Comparison of ENCODE assay signal across 9 mouse cellular contexts in genomic region chr3:130617439-130617898, GRCm38 (mm10). TPM values are rescaled to one million over a fixed set of nuclear protein-coding genes. Genes with fewer than 3 reads are reported as not detected.
DNase-seq lines count a peak whose midpoint lies in the region; ATAC-seq lines count a peak whose summit lies in the region.
"Had no signal": no experiment of that assay in that cellular context is flagged by ENCODE, and none has a peak within 500 bp of the region (broad histone marks: within the 10 kb centered on the region; RNA-seq: fewer than 3 reads in every experiment).

Gene Etnppl, plus strand, starts transcription at chr3:130617448.

- H3K4me1 ChIP-seq in heart, embryonic 13.5 days = peaks cover 7% of the 10 kb centered on the region
- no peaks in the 10 kb centered on the region for H3K4me1 ChIP-seq in intestine, embryonic 14.5 days (replicated peaks; ENCODE audit: control insufficient read depth, insufficient read depth, low read length)
- no peaks in the 10 kb centered on the region for H3K4me1 ChIP-seq in liver, embryonic 16.5 days (ENCODE audit: control insufficient read depth, low read depth, low read length)

- 2% methylated on average over 10 of the region's 10 CpGs for WGBS in heart, embryonic 13.5 days
- WGBS in intestine, embryonic 14.5 days = 2% methylated on average over 10 of the region's 10 CpGs
- WGBS in liver, embryonic 16.5 days (ENCODE audit: insufficient replicate concordance) = 8% methylated on average over 10 of the region's 10 CpGs

- peak within 1 kb of the TSS; percentile 72 for H3K4me2 ChIP-seq in heart, embryonic 13.5 days
- peak within 1 kb of the TSS; percentile 45 for H3K4me2 ChIP-seq in intestine, embryonic 14.5 days (ENCODE audit: low read length)
- H3K4me2 ChIP-seq in liver, embryonic 16.5 days (ENCODE audit: low read depth, low read length) = peak within 1 kb of the TSS; percentile 18

- no peak within 1 kb of the TSS for H3K27ac ChIP-seq in heart, embryonic 13.5 days (replicated peaks)
- H3K27ac ChIP-seq in intestine, embryonic 14.5 days (ENCODE audit: low read depth) = no peak within 1 kb of the TSS
- H3K27ac ChIP-seq in liver, embryonic 16.5 days (ENCODE audit: low read length) = no peak within 1 kb of the TSS

- no peaks in the 10 kb centered on the region for H3K36me3 ChIP-seq in heart, embryonic 13.5 days
- H3K36me3 ChIP-seq in intestine, embryonic 14.5 days (ENCODE audit: control insufficient read depth, insufficient read depth, low read length) = no peaks in the 10 kb centered on the region
- H3K36me3 ChIP-seq in liver, embryonic 16.5 days (ENCODE audit: control insufficient read depth, insufficient read depth) = no peaks in the 10 kb centered on the region
- H3K36me3 ChIP-seq: G1E had no signal

- no peak; the same call in 1 of the 2 replicates for ATAC-seq in heart, embryonic 13.5 days (ENCODE audit: extremely low read depth, insufficient number of reproducible peaks, low FRiP score, low TSS enrichment)
- no peak for ATAC-seq in intestine, embryonic 14.5 days (replicated peaks; ENCODE audit: low FRiP score, low TSS enrichment, low read depth)
- peak; percentile 54; the same call in 1 of the 2 replicates for ATAC-seq in liver, embryonic 16.5 days (ENCODE audit: low read depth)

- H3K9me3 ChIP-seq in heart, embryonic 13.5 days = no peaks in the 10 kb centered on the region
- no peaks in the 10 kb centered on the region for H3K9me3 ChIP-seq in intestine, embryonic 14.5 days (ENCODE audit: control insufficient read depth, low read length)
- no peaks in the 10 kb centered on the region for H3K9me3 ChIP-seq in liver, embryonic 16.5 days (replicated peaks; ENCODE audit: control insufficient read depth, low read length)

- peaks cover 37% of the 10 kb centered on the region for H3K27me3 ChIP-seq in heart, embryonic 13.5 days (replicated peaks)
- H3K27me3 ChIP-seq in intestine, embryonic 14.5 days (replicated peaks; ENCODE audit: control insufficient read depth, insufficient read depth, low read length) = no peaks in the 10 kb centered on the region; the same call in 1 of the 2 replicates
- no peaks in the 10 kb centered on the region for H3K27me3 ChIP-seq in liver, embryonic 16.5 days (ENCODE audit: control insufficient read depth, insufficient read depth, low read depth, low read length)

- H3K4me3 ChIP-seq in heart, embryonic 13.5 days = peak within 1 kb of the TSS; percentile 39
- H3K4me3 ChIP-seq in intestine, embryonic 14.5 days (ENCODE audit: low read depth, low read length) = peak within 1 kb of the TSS; percentile 20
- H3K4me3 ChIP-seq in liver, embryonic 16.5 days (ENCODE audit: low read depth, low read length) = peak within 1 kb of the TSS; percentile 19; the same call in 1 of the 2 replicates

- H3K9ac ChIP-seq in heart, embryonic 13.5 days = peak within 1 kb of the TSS; percentile 56; the same call in 1 of the 2 replicates
- H3K9ac ChIP-seq in intestine, embryonic 14.5 days (ENCODE audit: low read length) = no peak within 1 kb of the TSS
- H3K9ac ChIP-seq in liver, embryonic 16.5 days (ENCODE audit: low read depth, low read length) = no peak within 1 kb of the TSS

- DNase-seq in heart, adult 18-20 months = no peak
- peak; percentile 61 for DNase-seq in embryo, embryonic 11 days
- DNase-seq in intestine, embryonic 14.5 days (ENCODE audit: low spot score) = peak; percentile 56
- no peak for DNase-seq in adipocyte (ENCODE audit: low spot score)
- DNase-seq in MN1 (ENCODE audit: low spot score) = no peak
- no peak for DNase-seq in ovary, postnatal 36 days (ENCODE audit: low spot score)

RNA-seq across cellular contexts. Expression of gene Etnppl, which starts in this region (rescaled TPM):
- polyA plus RNA-seq in heart, embryonic 13.5 days (2015; fragmentation: Nextera tagmentation; extraction: Ambion mirVana) = not detected in 2 replicates
- not detected for total RNA-seq in heart, adult 18-20 months (2021)
- polyA plus RNA-seq in intestine, embryonic 14.5 days (2014; fragmentation: Nextera tagmentation; extraction: Ambion mirVana) = not detected in 2 replicates
- polyA plus RNA-seq in liver, embryonic 16.5 days (2015; fragmentation: Nextera tagmentation; extraction: Ambion mirVana) = 1.3 and 1.9 TPM in 2 replicates
- polyA plus RNA-seq: G1E had no signal

Comparison
In these comparisons a context has a peak if more than half of its experiments do, and no peak if none do; other contexts are left out.
1. Peak in DNase-seq, H3K4me3 ChIP-seq and H3K4me2 ChIP-seq in intestine, embryonic 14.5 days; RNA of the gene not detected or under 1 TPM.
2. H3K4me2 ChIP-seq: peak in every context shown above with its lines; median percentile 72 in heart, embryonic 13.5 days; 45 in intestine, embryonic 14.5 days; 18 in liver, embryonic 16.5 days.